Mouse (Mus musculus) hindbrain, embryonic 11.5 days (tissue): ENCODE data around the gene C2cd5. TPM values are rescaled to one million over a fixed set of nuclear protein-coding genes. Genes with fewer than 3 reads are reported as not detected.
A peak's percentile ranks its signal among the peaks of the same experiment; 100 is the strongest.

ENCODE experiments used
- ATAC-seq: fragments of 200-750 bp; cut with Nextera tagmentation; 2 replicates; pipeline ENCODE4 v1.8.0; 2017; ENCODE audit warnings: mild to moderate bottlenecking, moderate TSS enrichment, moderate library complexity; ENCODE audit not compliant: low FRiP score
- DNase-seq: peaks from one replicate; pipeline ENCODE4 v3.0.0-alpha.2; 2015; ENCODE audit warnings: low spot score
- H3K27ac ChIP-seq: fragments of 300-500 bp; sonication (generic); 2 replicates; pipeline ENCODE4 v1.5.1; 2014; ENCODE audit warnings: mild to moderate bottlenecking, low read depth, low read length
- H3K27me3 ChIP-seq: fragments of 300-500 bp; sonication (generic); 2 replicates; pipeline ENCODE4 v1.6.1; 2014; ENCODE audit warnings: mild to moderate bottlenecking, low read length, moderate library complexity, mixed read lengths; ENCODE audit not compliant: control insufficient read depth, insufficient read depth
- H3K36me3 ChIP-seq: fragments of 300-500 bp; sonication (generic); 2 replicates; pipeline ENCODE4 v1.6.1; 2014; ENCODE audit warnings: mild to moderate bottlenecking, low read length, moderate library complexity, mixed read lengths; ENCODE audit not compliant: control insufficient read depth, insufficient read depth
- H3K4me1 ChIP-seq: fragments of 300-500 bp; sonication (generic); replicated peaks from 2 replicates; pipeline ENCODE4 v1.6.1; 2014; ENCODE audit warnings: low read length, mixed read lengths; ENCODE audit not compliant: control insufficient read depth, insufficient read depth
- H3K4me2 ChIP-seq: fragments of 300-500 bp; sonication (generic); replicated peaks from 2 replicates; pipeline ENCODE4 v1.6.1; 2014; ENCODE audit warnings: mild to moderate bottlenecking, low read depth, low read length
- H3K4me3 ChIP-seq: fragments of 300-500 bp; sonication (generic); 2 replicates; pipeline ENCODE4 v1.5.1; 2014; ENCODE audit warnings: low read depth, low read length
- H3K9ac ChIP-seq: fragments of 300-500 bp; sonication (generic); 2 replicates; pipeline ENCODE4 v1.6.1; 2014; ENCODE audit warnings: low read depth, low read length
- H3K9me3 ChIP-seq: fragments of 300-500 bp; sonication (generic); 2 replicates; pipeline ENCODE4 v1.6.1; 2016; ENCODE audit warnings: low read length; ENCODE audit not compliant: control insufficient read depth
- WGBS: fragments of 180-500 bp; shearing (Covaris S2); extraction: QIAGEN DNeasy Blood & Tissue Kit; methylation state at CpG from one replicate; pipeline ENCODE4 v1.1.7; 2014; 5-methylcytosine and 5-hydroxymethylcytosine counted together
- polyA plus RNA-seq: library from polyadenylated mRNA; unstranded; fragments of >200 nt; fragmentation: Nextera tagmentation; extraction: Ambion mirVana; gene quantifications from 2 replicates; pipeline ENCODE4 v1.2.1, GENCODE M21; 2014

The C2cd5 gene
- polyA plus RNA-seq, 1 experiment from 2014 or later: 35.5 TPM

DNA sequence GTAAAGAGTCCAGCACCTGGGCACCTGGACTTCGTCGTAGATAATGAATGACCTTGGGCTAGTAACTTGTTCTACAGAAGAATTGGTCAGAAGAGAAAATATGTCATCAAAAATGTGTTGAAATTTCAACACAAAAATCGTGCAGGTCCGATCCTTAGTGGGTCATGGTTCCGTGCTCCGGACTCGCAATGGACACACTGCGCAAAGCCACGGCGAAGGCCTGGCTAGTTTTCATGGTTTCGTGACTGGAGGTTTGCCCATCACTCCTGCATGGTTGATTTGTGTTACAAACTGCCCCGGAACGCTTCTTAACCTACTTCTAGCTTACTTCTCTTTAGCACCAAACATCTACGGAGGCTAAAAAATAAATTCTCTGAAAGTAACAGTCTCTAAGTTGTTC is 137.1 kb downstream of the C2cd5 start:
- Histone ChIP-seq H3K4me2 (peak overlapping the region; percentile 76), H3K4me1 (no peaks in the 10 kb centered on the region), H3K36me3 (no peaks in the 10 kb centered on the region), H3K4me3 (peak overlapping the region; percentile 67), H3K9me3 (no peaks in the 10 kb centered on the region), H3K9ac (peak overlapping the region; percentile 86), H3K27me3 (no peaks in the 10 kb centered on the region), H3K27ac (no peak overlapping the region)
- WGBS: 90% methylated on average over 14 of the region's 14 CpGs
- ATAC-seq (no peak), DNase-seq (no peak)

DNA sequence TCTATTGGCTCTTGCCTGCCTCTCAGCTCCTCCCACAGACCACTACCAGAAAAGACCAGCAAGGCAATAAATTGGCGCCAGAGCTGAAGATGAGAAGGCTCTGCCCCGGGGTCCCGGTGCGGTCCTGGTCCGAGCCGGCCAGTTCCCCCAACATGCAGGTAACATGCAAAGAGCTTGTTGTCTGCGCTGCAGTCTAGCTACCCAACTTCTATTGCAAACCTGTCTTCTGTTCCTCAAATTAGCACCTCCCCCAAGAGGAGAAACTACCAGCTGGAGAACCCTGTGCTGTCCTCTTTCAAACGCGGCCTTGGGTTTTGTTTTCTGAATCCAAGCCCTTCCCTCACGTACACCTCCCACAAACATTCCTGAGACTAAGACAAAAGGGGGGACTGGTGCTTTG is 137.5 kb downstream of the C2cd5 start:
- Histone ChIP-seq H3K27me3 (no peaks in the 10 kb centered on the region), H3K9ac (no peak overlapping the region; the same call in 1 of the 2 replicates), H3K4me2 (peak overlapping the region; percentile 76), H3K4me1 (no peaks in the 10 kb centered on the region), H3K9me3 (no peaks in the 10 kb centered on the region), H3K4me3 (peak overlapping the region; percentile 67; the same call in 1 of the 2 replicates), H3K36me3 (no peaks in the 10 kb centered on the region), H3K27ac (no peak overlapping the region)
- DNase-seq (no peak), ATAC-seq (no peak)
- 76% methylated on average over 10 of the region's 10 CpGs for WGBS

DNA sequence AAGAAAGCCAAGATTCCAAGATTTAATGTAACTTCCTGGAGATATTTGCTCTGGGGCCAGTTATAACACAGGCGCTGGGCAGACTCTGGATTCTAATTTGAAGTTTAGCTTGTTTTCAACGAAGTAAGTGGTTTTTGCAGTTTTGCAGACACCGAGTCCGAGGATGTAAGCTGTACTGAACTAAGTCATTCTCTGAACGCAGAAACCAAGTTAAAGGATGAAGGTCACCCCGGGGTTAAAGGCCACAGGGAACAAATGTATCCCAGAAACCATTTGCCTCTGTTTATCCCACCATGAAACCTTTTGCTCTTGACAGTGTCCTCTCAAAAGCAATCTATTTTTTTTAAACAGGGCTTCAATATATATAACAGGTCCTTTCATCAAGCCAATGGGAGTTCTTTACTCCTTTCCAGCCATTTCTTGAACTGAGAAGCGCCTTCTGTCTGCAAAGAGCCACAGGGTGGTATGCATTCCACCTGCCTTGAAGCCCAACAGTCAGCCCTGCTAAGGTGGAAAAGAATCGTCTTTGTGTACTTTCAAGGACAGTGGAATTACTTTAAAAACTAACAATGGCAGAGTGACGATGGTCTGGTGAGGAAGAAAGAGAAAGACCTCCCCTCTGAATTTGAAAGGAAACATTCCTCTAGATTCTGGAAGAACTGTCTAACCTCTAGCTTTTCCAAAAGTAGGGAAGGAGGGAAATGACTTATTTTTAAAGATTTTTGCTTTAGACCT is 138.1 kb downstream of the C2cd5 start:
- Histone ChIP-seq H3K4me3 (no peak overlapping the region), H3K36me3 (no peaks in the 10 kb centered on the region), H3K27me3 (no peaks in the 10 kb centered on the region), H3K4me2 (peak overlapping the region; percentile 76; the same call in 1 of the 2 replicates), H3K9ac (no peak overlapping the region), H3K27ac (no peak overlapping the region), H3K4me1 (no peaks in the 10 kb centered on the region), H3K9me3 (no peaks in the 10 kb centered on the region)
- 77% methylated on average over 9 of the region's 9 CpGs for WGBS
- DNase-seq: no peak
- ATAC-seq: no peak

Other genes with a start within 250 kb of the C2cd5 start
- gene St8sia1, start 135.7 kb downstream of the C2cd5 start, polyA plus RNA-seq: 5.1 and 6.3 TPM in 2 replicates
- gene Etnk1, start 67.1 kb upstream of the C2cd5 start, polyA plus RNA-seq: 35.5 and 35.9 TPM in 2 replicates